ENCODE assay signal across 12 mouse cellular contexts in genomic region chr5:92441494-92441893, GRCm38 (mm10). TPM values are rescaled to one million over a fixed set of nuclear protein-coding genes. Genes with fewer than 3 reads are reported as not detected.
DNase-seq lines count a peak whose midpoint lies in the region; ATAC-seq lines count a peak whose summit lies in the region.
"Had no signal": no experiment of that assay in that cellular context is flagged by ENCODE, and none has a peak within 500 bp of the region (broad histone marks: within the 10 kb centered on the region; RNA-seq: fewer than 3 reads in every experiment).

No protein-coding gene starts in this region.

- no peaks in the 10 kb centered on the region for H3K27me3 ChIP-seq in forebrain, embryonic 16.5 days (replicated peaks; ENCODE audit: control insufficient read depth, insufficient read depth, low read length)
- no peaks in the 10 kb centered on the region for H3K27me3 ChIP-seq in hindbrain, embryonic 10.5 days (ENCODE audit: insufficient read depth, poor library complexity, severe bottlenecking)
- H3K27me3 ChIP-seq: neural tube, embryonic 12.5 days; stomach, embryonic 15.5 days had no signal

- no peaks in the 10 kb centered on the region for H3K9me3 ChIP-seq in forebrain, embryonic 16.5 days (ENCODE audit: control insufficient read depth, low read length)
- no peaks in the 10 kb centered on the region for H3K9me3 ChIP-seq in hindbrain, embryonic 10.5 days
- H3K9me3 ChIP-seq: neural tube, embryonic 12.5 days; stomach, embryonic 15.5 days had no signal

- H3K4me3 ChIP-seq in forebrain, embryonic 16.5 days (replicated peaks; ENCODE audit: low read length): no peak overlapping the region
- no peak overlapping the region for H3K4me3 ChIP-seq in hindbrain, embryonic 10.5 days
- H3K4me3 ChIP-seq: neural tube, embryonic 12.5 days; stomach, embryonic 15.5 days had no signal

- H3K4me1 ChIP-seq in forebrain, embryonic 16.5 days (replicated peaks; ENCODE audit: control insufficient read depth, insufficient read depth, low read length): no peaks in the 10 kb centered on the region
- H3K4me1 ChIP-seq in hindbrain, embryonic 10.5 days (replicated peaks): no peaks in the 10 kb centered on the region
- H3K4me1 ChIP-seq: neural tube, embryonic 12.5 days; stomach, embryonic 15.5 days had no signal

- peak; percentile 89 for ATAC-seq in monocyte, adult 5-6 weeks (replicated peaks; ENCODE audit: insufficient number of reproducible peaks, low FRiP score, low TSS enrichment, poor library complexity, severe bottlenecking)
- no peak for ATAC-seq in forebrain, embryonic 16.5 days
- ATAC-seq: CD4-positive, CD25-positive, alpha-beta regulatory T cell, adult 4 months had no signal

- 79% methylated on average over 5 of the region's 5 CpGs for WGBS in forebrain, embryonic 16.5 days
- WGBS in hindbrain, embryonic 10.5 days: 84% methylated on average over 5 of the region's 5 CpGs

- H3K9ac ChIP-seq in forebrain, embryonic 16.5 days (replicated peaks; ENCODE audit: low read depth, low read length): no peak overlapping the region
- H3K9ac ChIP-seq: neural tube, embryonic 12.5 days; stomach, embryonic 15.5 days had no signal

- H3K36me3 ChIP-seq in forebrain, embryonic 16.5 days (ENCODE audit: control insufficient read depth, insufficient read depth): peaks cover 9% of the 10 kb centered on the region
- H3K36me3 ChIP-seq in hindbrain, embryonic 10.5 days: peaks cover 35% of the 10 kb centered on the region
- H3K36me3 ChIP-seq: stomach, embryonic 15.5 days had no signal

- H3K4me2 ChIP-seq in forebrain, embryonic 16.5 days (ENCODE audit: low read length): no peak overlapping the region
- H3K4me2 ChIP-seq: neural tube, embryonic 12.5 days; stomach, embryonic 15.5 days had no signal

- intact Hi-C loops in gastrocnemius, postnatal 14 days (cut with DNase I; ENCODE audit: low total_unique reads): no loop called here
- intact Hi-C loops in heart, postnatal 25 days (cut with DNase I): no loop called here

- peak; percentile 32 for DNase-seq in right cerebral cortex, postnatal 14 days
- DNase-seq in right cerebral cortex, adult 18-20 months: no peak
- DNase-seq in gastrocnemius, postnatal 14 days: peak; percentile 47
- peak; percentile 19 for DNase-seq in heart, postnatal 25 days (ENCODE audit: low spot score)
- DNase-seq in hindbrain, embryonic 10.5 days (ENCODE audit: low spot score): no peak
- DNase-seq in ovary, adult 18-20 months (ENCODE audit: low spot score): no peak
- DNase-seq: kidney, postnatal 14 days had no signal

- no peak overlapping the region for H3K27ac ChIP-seq in forebrain, embryonic 16.5 days (ENCODE audit: low read length)
- H3K27ac ChIP-seq in hindbrain, embryonic 10.5 days: no peak overlapping the region
- H3K27ac ChIP-seq: neural tube, embryonic 12.5 days; stomach, embryonic 15.5 days had no signal

RNA-seq across cellular contexts. Expression of gene Nup54, which starts 6.5 kb away (rescaled TPM):
- 1 to 10 TPM; 8.9 to 9.9 TPM for total RNA-seq in gastrocnemius, postnatal 14 days (2021)
- 10 to 100 TPM; 16.5 to 17.0 TPM for total RNA-seq in heart, postnatal 25 days (2021)
- total RNA-seq in monocyte, adult 5-6 weeks (2017): 44.1 to 71.5 TPM (median 50.8 TPM) in 3 replicates
- 63.4 and 65.6 TPM in 2 replicates for polyA plus RNA-seq in forebrain, embryonic 16.5 days (2015; fragmentation: Nextera tagmentation; extraction: Ambion mirVana)
- polyA plus RNA-seq in hindbrain, embryonic 10.5 days (2016; fragmentation: Nextera tagmentation; extraction: Ambion mirVana): 52.7 and 65.8 TPM in 2 replicates

Comparison
In these comparisons a context has a peak if more than half of its experiments do, and no peak if none do; other contexts are left out.
1. DNase-seq: peak in right cerebral cortex, postnatal 14 days (single experiment), gastrocnemius, postnatal 14 days (single experiment) and heart, postnatal 25 days (single experiment); none in right cerebral cortex, adult 18-20 months (single experiment), hindbrain, embryonic 10.5 days (single experiment) and ovary, adult 18-20 months (single experiment).